Mouse (Mus musculus) heart, postnatal 0 days (tissue): Measurements from ENCODE around the gene Chsy1.

Experiments
- CTCF ChIP-seq: IDR thresholded peaks from 2 replicates; pipeline ENCODE4 v1.5.1; 2016; ENCODE audit warnings: antibody characterized with exemption, control low read depth, low read depth
- EP300 ChIP-seq: IDR thresholded peaks from 2 replicates; pipeline ENCODE4 v1.6.1; 2016; ENCODE audit warnings: antibody characterized with exemption, low read depth

- TF ChIP-seq CTCF (no peak), EP300 (no peak)
Measured at GRCm38 (mm10) chr7:66175738-66176137, 66.4 kb downstream of the Chsy1 start.
